Mouse (Mus musculus) forebrain, postnatal 0 days (tissue): ENCODE results near the gene Hkdc1. TPM values are rescaled to one million over a fixed set of nuclear protein-coding genes. Genes with fewer than 3 reads are reported as not detected.

ENCODE experiments used
- ATAC-seq: fragments of 200-750 bp; cut with Nextera tagmentation; 2 replicates; pipeline ENCODE4 v1.8.0; 2017; ENCODE audit warnings: mild to moderate bottlenecking, moderate library complexity
- DNase-seq: peaks from one replicate; pipeline ENCODE4 v3.0.0-alpha.2; 2015
- H3K27ac ChIP-seq: fragments of 300-500 bp; sonication (generic); 2 replicates; pipeline ENCODE4 v1.5.1; 2014; ENCODE audit warnings: low read depth, mild to moderate bottlenecking, antibody characterized with exemption, low read length, moderate library complexity, mixed read lengths
- H3K27me3 ChIP-seq: fragments of 300-500 bp; sonication (generic); 2 replicates; pipeline ENCODE4 v1.6.1; 2014; ENCODE audit warnings: mild to moderate bottlenecking, low read length, mixed read lengths; ENCODE audit not compliant: insufficient read depth
- H3K36me3 ChIP-seq: fragments of 300-500 bp; sonication (generic); 2 replicates; pipeline ENCODE4 v1.6.1; 2014; ENCODE audit warnings: mild to moderate bottlenecking, moderate library complexity; ENCODE audit not compliant: insufficient read depth
- H3K4me1 ChIP-seq: fragments of 300-500 bp; sonication (generic); 2 replicates; pipeline ENCODE4 v1.6.1; 2014; ENCODE audit warnings: antibody characterized with exemption; ENCODE audit not compliant: insufficient read depth
- H3K4me2 ChIP-seq: fragments of 300-500 bp; sonication (generic); 2 replicates; pipeline ENCODE4 v1.6.1; 2014; ENCODE audit warnings: low read depth, mild to moderate bottlenecking, moderate library complexity
- H3K4me3 ChIP-seq: fragments of 300-500 bp; sonication (generic); 2 replicates; pipeline ENCODE4 v1.5.1; 2014; ENCODE audit warnings: low read depth, low read length, mixed read lengths
- H3K9ac ChIP-seq: fragments of 300-500 bp; sonication (generic); 2 replicates; pipeline ENCODE4 v1.6.1; 2014; ENCODE audit warnings: mild to moderate bottlenecking
- H3K9me3 ChIP-seq: fragments of 300-500 bp; sonication (generic); 2 replicates; pipeline ENCODE4 v1.6.1; 2016; ENCODE audit warnings: low read length
- CTCF ChIP-seq: sonication (generic); IDR thresholded peaks from 2 replicates; pipeline ENCODE4 v1.5.1; 2016; ENCODE audit warnings: antibody characterized with exemption, control low read depth, low read depth
- WGBS: fragments of 180-500 bp; shearing (Covaris S2); extraction: QIAGEN DNeasy Blood & Tissue Kit; methylation state at CpG from one replicate; pipeline ENCODE4 v1.1.7; 2014; 5-methylcytosine and 5-hydroxymethylcytosine counted together
- polyA plus RNA-seq: library from polyadenylated mRNA; unstranded; fragments of >200 nt; fragmentation: Nextera tagmentation; extraction: Ambion mirVana; gene quantifications from 2 replicates; pipeline ENCODE4 v1.2.1, GENCODE M21; 2015
- total RNA-seq: library from RNA; depleted of rRNA; stranded (reverse); fragments of >200 nt; gene quantifications from 2 replicates; pipeline ENCODE4 v1.2.3, GENCODE M21; 2014

Hkdc1 gene
- total and polyA plus RNA-seq, 2 experiments from 2014 or later: 0.33 to 0.57 TPM

DNA sequence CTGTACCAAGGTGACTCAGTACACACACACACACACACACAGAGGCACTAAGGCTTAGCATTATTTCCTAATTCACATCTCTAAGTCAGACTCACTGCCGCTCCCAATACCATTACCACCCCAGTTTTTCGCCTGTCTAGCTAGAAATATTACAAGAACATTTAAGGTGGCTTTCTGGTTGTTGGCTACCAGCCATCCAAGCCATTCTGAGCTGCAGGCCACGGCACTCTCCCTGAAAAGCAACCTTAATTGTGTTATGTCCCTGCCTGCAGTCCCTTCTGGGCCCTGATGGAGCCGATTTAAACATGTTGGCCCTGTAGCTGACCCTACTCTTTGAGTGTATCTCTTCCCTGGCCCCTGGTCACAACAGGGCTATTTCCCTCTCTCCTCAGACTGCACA is 80.3 kb downstream of the Hkdc1 start:
- 85% methylated on average over 4 of the region's 4 CpGs for WGBS
- ATAC-seq (no peak), DNase-seq (no peak)
- Histone ChIP-seq H3K27ac (no peak overlapping the region), H3K36me3 (no peaks in the 10 kb centered on the region), H3K27me3 (no peaks in the 10 kb centered on the region), H3K4me3 (no peak overlapping the region), H3K9ac (no peak overlapping the region), H3K9me3 (no peaks in the 10 kb centered on the region), H3K4me2 (no peak overlapping the region), H3K4me1 (peaks cover 3% of the 10 kb centered on the region; the same call in 1 of the 2 replicates)
- no peak for TF ChIP-seq CTCF

DNA sequence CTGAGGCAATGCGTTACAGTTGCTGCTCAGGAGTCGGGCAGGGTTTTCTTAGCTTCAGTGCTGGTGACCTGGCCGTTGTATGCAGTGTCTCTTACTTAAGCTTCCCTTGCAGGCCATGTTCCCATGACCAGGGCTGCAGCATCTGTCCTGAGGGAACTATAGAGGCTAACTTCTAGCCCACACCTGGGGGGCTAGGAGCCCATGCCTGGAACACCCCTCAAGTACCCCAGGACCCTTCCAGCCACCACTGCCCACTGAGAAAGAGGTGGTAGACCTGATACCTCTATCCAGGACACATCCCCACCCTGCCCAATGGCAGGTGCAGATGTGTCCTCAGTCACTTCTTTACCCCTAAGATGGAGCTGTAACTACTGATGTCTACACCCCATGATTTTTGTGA is 81.3 kb downstream of the Hkdc1 start:
- no peak for ATAC-seq
- Histone ChIP-seq H3K27me3 (no peaks in the 10 kb centered on the region), H3K36me3 (no peaks in the 10 kb centered on the region), H3K9me3 (no peaks in the 10 kb centered on the region), H3K4me2 (peak overlapping the region; percentile 84), H3K4me1 (peaks cover 3% of the 10 kb centered on the region; the same call in 1 of the 2 replicates), H3K4me3 (peak overlapping the region; percentile 77), H3K27ac (peak overlapping the region; percentile 85; the same call in 1 of the 2 replicates), H3K9ac (peak overlapping the region; percentile 87)
- WGBS: 11% methylated on average over 3 of the region's 3 CpGs
- no peak for DNase-seq
- no peak for TF ChIP-seq CTCF

DNA sequence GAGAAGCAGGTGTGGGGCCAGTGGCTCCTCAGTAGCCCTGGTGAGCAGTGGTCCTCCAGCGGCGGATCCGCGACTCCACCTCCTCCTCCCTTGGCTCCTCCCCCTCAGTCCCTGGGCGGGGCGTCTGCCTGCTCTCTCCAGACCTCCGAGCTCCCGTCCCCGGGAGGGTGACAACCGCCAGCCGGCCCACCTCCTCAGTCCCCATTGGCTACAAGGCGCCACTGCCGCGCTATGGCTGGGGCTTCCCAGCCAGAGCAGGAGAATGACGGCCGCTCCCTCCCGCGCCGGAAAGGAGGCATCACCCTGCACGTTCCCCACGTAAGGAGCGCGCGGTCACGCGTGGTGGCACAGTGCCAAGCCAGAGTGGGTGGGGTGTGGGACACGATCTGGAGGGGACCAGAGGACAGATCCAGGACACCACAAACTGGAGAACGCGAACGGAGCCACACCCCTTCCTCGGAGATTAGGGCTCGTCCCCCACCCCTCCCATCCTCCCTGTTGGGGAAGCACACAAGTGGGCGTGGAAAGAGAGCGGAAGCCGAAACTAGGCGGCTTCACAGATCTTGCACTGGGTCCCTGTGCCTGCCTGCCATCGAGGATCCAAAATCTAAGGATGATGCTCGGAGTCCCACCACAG is 82.1 kb downstream of the Hkdc1 start:
- H3K27me3 ChIP-seq: no peaks in the 10 kb centered on the region
- H3K9ac ChIP-seq: peak overlapping the region; percentile 87
- H3K27ac ChIP-seq: peak overlapping the region; percentile 85
- H3K4me1 ChIP-seq: peaks cover 3% of the 10 kb centered on the region; the same call in 1 of the 2 replicates
- peak overlapping the region; percentile 77 for H3K4me3 ChIP-seq
- TF ChIP-seq CTCF: peak; percentile 31; the same call in 1 of the 2 replicates
- under 1% methylated on average over 37 of the region's 38 CpGs for WGBS
- no peaks in the 10 kb centered on the region for H3K9me3 ChIP-seq
- ATAC-seq (peak; percentile 97), DNase-seq (peak; percentile 96)
- peak overlapping the region; percentile 84 for H3K4me2 ChIP-seq
- no peaks in the 10 kb centered on the region for H3K36me3 ChIP-seq

DNA sequence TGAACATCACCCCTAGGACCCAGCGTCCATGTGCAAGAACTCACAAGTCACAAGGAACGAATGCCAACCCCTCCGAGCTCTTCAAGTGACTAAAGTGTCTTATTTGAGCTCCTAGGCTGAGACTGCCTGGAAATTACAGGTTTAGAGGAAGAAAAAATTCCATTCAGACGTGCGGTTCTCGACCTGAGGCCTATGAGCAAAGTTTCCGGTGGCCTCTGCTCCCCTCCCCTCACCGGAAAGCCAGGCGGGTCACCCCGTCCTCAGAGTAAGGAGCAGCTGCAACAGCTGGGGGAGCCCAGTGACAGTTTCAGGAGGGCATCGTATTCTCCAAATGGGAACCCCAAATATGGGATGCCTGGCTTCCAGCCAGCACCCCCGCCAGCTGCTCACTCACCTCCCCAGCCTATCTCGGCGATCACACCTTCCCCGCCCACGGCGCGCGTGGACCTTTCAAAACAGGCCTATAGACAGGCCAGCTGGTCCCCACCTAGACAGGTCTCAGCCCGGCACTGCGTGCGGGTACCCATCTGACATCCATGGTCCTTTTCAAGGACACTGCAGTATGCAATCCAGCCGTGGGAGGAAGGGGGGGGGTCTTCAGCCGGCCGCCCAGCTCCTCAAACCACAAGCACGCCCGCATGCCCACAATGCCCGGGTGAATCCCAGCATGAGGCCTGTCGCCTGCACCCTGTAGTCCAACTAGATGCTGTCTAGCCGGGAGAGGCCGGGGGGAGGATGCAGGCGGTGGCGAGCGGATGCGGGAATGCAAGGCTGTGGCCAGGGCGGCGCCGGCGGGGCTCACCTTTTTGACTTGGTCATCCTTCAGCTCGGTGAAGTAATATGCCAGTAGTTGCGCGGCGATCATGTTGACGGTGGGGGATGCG is 82.8 kb downstream of the Hkdc1 start:
- Histone ChIP-seq H3K27me3 (no peaks in the 10 kb centered on the region), H3K27ac (peak overlapping the region; percentile 85), H3K36me3 (no peaks in the 10 kb centered on the region), H3K4me3 (peak overlapping the region; percentile 77), H3K4me1 (peaks cover 3% of the 10 kb centered on the region; the same call in 1 of the 2 replicates), H3K9me3 (no peaks in the 10 kb centered on the region), H3K9ac (peak overlapping the region; percentile 87), H3K4me2 (peak overlapping the region; percentile 84)
- ATAC-seq (peak; percentile 32), DNase-seq (no peak)
- no peak for TF ChIP-seq CTCF
- 2% methylated on average over 45 of the region's 45 CpGs for WGBS

DNA sequence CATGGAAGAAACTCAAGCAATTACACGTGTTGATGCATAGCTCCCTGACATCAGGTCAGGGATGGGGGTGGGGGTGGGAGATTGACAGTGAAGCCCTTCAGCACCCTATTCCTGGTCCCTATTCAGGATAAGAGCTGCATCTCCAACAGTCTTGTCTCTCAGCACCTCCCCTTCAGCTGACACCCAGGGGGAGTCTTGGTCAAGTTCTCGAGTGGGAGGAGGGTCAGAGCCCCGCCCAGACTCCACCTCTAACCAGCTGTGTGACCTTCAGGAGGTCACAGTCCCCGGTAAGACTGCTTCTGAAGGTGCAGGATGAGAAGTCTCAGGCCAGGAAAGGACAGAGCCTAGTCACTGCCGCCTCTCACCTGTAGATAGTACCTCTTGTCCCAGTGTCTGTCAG is 83.7 kb downstream of the Hkdc1 start:
- peak overlapping the region; percentile 87 for H3K9ac ChIP-seq
- TF ChIP-seq CTCF: no peak
- DNase-seq: no peak

DNA sequence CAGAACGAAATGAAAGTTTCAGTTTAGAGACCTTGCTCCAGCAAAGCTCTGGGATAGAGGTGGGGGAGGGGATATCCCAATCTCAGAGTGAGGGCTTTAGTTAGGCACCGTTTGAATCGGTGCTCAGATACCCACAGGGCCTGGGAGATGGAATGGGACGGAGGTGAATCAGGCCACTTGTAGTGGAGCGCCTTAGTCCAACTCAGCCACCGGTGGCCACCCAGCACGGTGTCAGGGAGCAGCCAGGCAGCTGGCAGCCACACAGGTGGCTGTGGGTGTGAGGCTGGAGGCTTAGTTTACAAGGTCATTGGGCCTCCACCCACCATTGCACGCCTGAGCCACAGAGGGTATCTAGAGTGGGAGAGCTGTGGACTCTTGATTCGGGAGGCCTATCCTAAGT is 84.1 kb downstream of the Hkdc1 start:
- H3K27me3 ChIP-seq: no peaks in the 10 kb centered on the region
- DNase-seq (no peak), ATAC-seq (no peak)
- H3K27ac ChIP-seq: no peak overlapping the region
- 28% methylated on average over 9 of the region's 9 CpGs for WGBS
- peak overlapping the region; percentile 84 for H3K4me2 ChIP-seq
- TF ChIP-seq CTCF: no peak
- H3K4me1 ChIP-seq: peaks cover 3% of the 10 kb centered on the region; the same call in 1 of the 2 replicates
- no peak overlapping the region for H3K4me3 ChIP-seq
- H3K9ac ChIP-seq: no peak overlapping the region
- no peaks in the 10 kb centered on the region for H3K9me3 ChIP-seq
- H3K36me3 ChIP-seq: no peaks in the 10 kb centered on the region

More for the DNA sequence above, 83.7 kb downstream of the Hkdc1 start:
- Histone ChIP-seq H3K27me3 (no peaks in the 10 kb centered on the region), H3K4me3 (peak overlapping the region; percentile 77), H3K9me3 (no peaks in the 10 kb centered on the region), H3K4me1 (peaks cover 3% of the 10 kb centered on the region; the same call in 1 of the 2 replicates), H3K36me3 (no peaks in the 10 kb centered on the region), H3K27ac (no peak overlapping the region), H3K4me2 (peak overlapping the region; percentile 84)
- ATAC-seq: no peak
- WGBS: 36% methylated on average over 5 of the region's 5 CpGs
